Mouse (Mus musculus): ENCODE measurements around the gene Wnk2. TPM values are rescaled to one million over a fixed set of nuclear protein-coding genes. Genes with fewer than 3 reads are reported as not detected.

Wnk2 gene
- polyA plus RNA-seq, 1 experiment from 2014 or later = 1.4 TPM

- H3K4me3 ChIP-seq (replicated peaks) = no peak overlapping the region
- H3K27me3 ChIP-seq = no peaks in the 10 kb centered on the region
- H3K4me2 ChIP-seq = no peak overlapping the region
- ATAC-seq (replicated peaks; ENCODE audit: low FRiP score) = no peak
- H3K36me3 ChIP-seq = no peaks in the 10 kb centered on the region
- WGBS = 93% methylated on average over 2 of the region's 2 CpGs
- H3K9me3 ChIP-seq (replicated peaks) = no peaks in the 10 kb centered on the region
- peaks cover 4% of the 10 kb centered on the region for H3K4me1 ChIP-seq
- no peak overlapping the region for H3K9ac ChIP-seq
- H3K27ac ChIP-seq = no peak overlapping the region
Measured at GRCm38 (mm10) chr13:48990138-48990537, 157.7 kb downstream of the Wnk2 start.

Other genes starting within 250 kb of the Wnk2 start
- gene Fam120a, start 180.0 kb downstream of the Wnk2 start, polyA plus RNA-seq (2015; fragmentation: Nextera tagmentation; extraction: Ambion mirVana) = 24.4 and 25.5 TPM in 2 replicates
- 57.5 and 59.8 TPM in 2 replicates for gene Ninj1, start 39.5 kb upstream of the Wnk2 start, polyA plus RNA-seq (2015; fragmentation: Nextera tagmentation; extraction: Ambion mirVana)
- gene Card19, start 68.0 kb upstream of the Wnk2 start, polyA plus RNA-seq (2015; fragmentation: Nextera tagmentation; extraction: Ambion mirVana) = 45.7 and 47.2 TPM in 2 replicates
- 18.5 and 22.7 TPM in 2 replicates for gene Susd3, start 100.7 kb upstream of the Wnk2 start, polyA plus RNA-seq (2015; fragmentation: Nextera tagmentation; extraction: Ambion mirVana)
- gene Fgd3, start 172.3 kb upstream of the Wnk2 start, polyA plus RNA-seq (2015; fragmentation: Nextera tagmentation; extraction: Ambion mirVana) = 0.74 and 0.78 TPM in 2 replicates
- 25.0 and 26.5 TPM in 2 replicates for gene Bicd2, start 193.6 kb upstream of the Wnk2 start, polyA plus RNA-seq (2015; fragmentation: Nextera tagmentation; extraction: Ambion mirVana)